Mouse (Mus musculus): ENCODE results near the gene Zswim7. TPM values are rescaled to one million over a fixed set of nuclear protein-coding genes. Genes with fewer than 3 reads are reported as not detected.

Zswim7 gene
- polyA plus RNA-seq, 1 experiment = 38.5 TPM

GRCm38 (mm10) chr11:62259214-62259613 is 22.0 kb downstream of the Zswim7 start:
- Histone ChIP-seq H3K27ac (ENCODE audit: insufficient read depth, low read depth, low read length) (no peak overlapping the region), H3K4me3 (ENCODE audit: insufficient read depth, low read depth, low read length) (no peak overlapping the region), H3K4me1 (ENCODE audit: control insufficient read depth, insufficient read depth, low read length) (no peaks in the 10 kb centered on the region), H3K36me3 (ENCODE audit: control insufficient read depth, insufficient read depth, low read length) (no peaks in the 10 kb centered on the region), H3K27me3 (replicated peaks; ENCODE audit: control insufficient read depth, insufficient read depth, low read length) (no peaks in the 10 kb centered on the region)
- 42% methylated on average over 5 of the region's 5 CpGs for WGBS
- no peak for DNase-seq
- TF ChIP-seq CTCF (conservative IDR thresholded peaks at IDR 0.05; ENCODE audit: insufficient read depth, insufficient read length, low read depth, low read length) (no peak), POLR2A (IDR thresholded peaks at IDR 0.05; ENCODE audit: low read depth, low read length) (no peak)

- DNase-seq = no peak
- TF ChIP-seq CTCF (conservative IDR thresholded peaks at IDR 0.05; ENCODE audit: insufficient read depth, insufficient read length, low read depth, low read length) (no peak), POLR2A (IDR thresholded peaks at IDR 0.05; ENCODE audit: low read depth, low read length) (no peak)
- WGBS = 91% methylated on average over 5 of the region's 5 CpGs
These were observed 27.8 kb downstream of the Zswim7 start for GRCm38 (mm10) chr11:62253380-62253779.

GRCm38 (mm10) chr11:62251047-62251446 is 30.1 kb downstream of the Zswim7 start:
- WGBS = 64% methylated on average over 11 of the region's 11 CpGs
- no peaks in the 10 kb centered on the region for H3K36me3 ChIP-seq (ENCODE audit: control insufficient read depth, insufficient read depth, low read length)
- H3K27ac ChIP-seq (ENCODE audit: insufficient read depth, low read depth, low read length) = no peak overlapping the region
- no peaks in the 10 kb centered on the region for H3K27me3 ChIP-seq (replicated peaks; ENCODE audit: control insufficient read depth, insufficient read depth, low read length)
- DNase-seq = peak; percentile 45
- no peak overlapping the region for H3K4me3 ChIP-seq (ENCODE audit: insufficient read depth, low read depth, low read length)
- TF ChIP-seq POLR2A (IDR thresholded peaks at IDR 0.05; ENCODE audit: low read depth, low read length) (no peak), CTCF (conservative IDR thresholded peaks at IDR 0.05; ENCODE audit: insufficient read depth, insufficient read length, low read depth, low read length) (no peak)
- no peaks in the 10 kb centered on the region; the same call in 1 of the 2 replicates for H3K4me1 ChIP-seq (ENCODE audit: control insufficient read depth, insufficient read depth, low read length)

More at GRCm38 (mm10) chr11:62253380-62253779, 27.8 kb downstream of the Zswim7 start:
- Histone ChIP-seq H3K27ac (ENCODE audit: insufficient read depth, low read depth, low read length) (no peak overlapping the region), H3K36me3 (ENCODE audit: control insufficient read depth, insufficient read depth, low read length) (no peaks in the 10 kb centered on the region), H3K4me1 (ENCODE audit: control insufficient read depth, insufficient read depth, low read length) (no peaks in the 10 kb centered on the region), H3K4me3 (ENCODE audit: insufficient read depth, low read depth, low read length) (no peak overlapping the region), H3K27me3 (replicated peaks; ENCODE audit: control insufficient read depth, insufficient read depth, low read length) (no peaks in the 10 kb centered on the region)

GRCm38 (mm10) chr11:62249266-62250037 is 31.7 kb downstream of the Zswim7 start:
- H3K27ac ChIP-seq (ENCODE audit: insufficient read depth, low read depth, low read length) = no peak overlapping the region
- 5% methylated on average over 35 of the region's 35 CpGs for WGBS
- no peaks in the 10 kb centered on the region for H3K36me3 ChIP-seq (ENCODE audit: control insufficient read depth, insufficient read depth, low read length)
- TF ChIP-seq POLR2A (IDR thresholded peaks at IDR 0.05; ENCODE audit: low read depth, low read length) (no peak), CTCF (conservative IDR thresholded peaks at IDR 0.05; ENCODE audit: insufficient read depth, insufficient read length, low read depth, low read length) (peak; percentile 36; the same call in 1 of the 2 replicates)
- no peaks in the 10 kb centered on the region; the same call in 1 of the 2 replicates for H3K4me1 ChIP-seq (ENCODE audit: control insufficient read depth, insufficient read depth, low read length)
- peak overlapping the region; percentile 70 for H3K4me3 ChIP-seq (ENCODE audit: insufficient read depth, low read depth, low read length)
- no peaks in the 10 kb centered on the region for H3K27me3 ChIP-seq (replicated peaks; ENCODE audit: control insufficient read depth, insufficient read depth, low read length)
- peak; percentile 79 for DNase-seq

- under 1% methylated on average over 69 of the region's 69 CpGs for WGBS
- peak within 1 kb of the TSS; percentile 70 for H3K4me3 ChIP-seq (ENCODE audit: insufficient read depth, low read depth, low read length)
- TF ChIP-seq POLR2A (IDR thresholded peaks at IDR 0.05; ENCODE audit: low read depth, low read length) = no peak
- no peak for TF ChIP-seq CTCF (conservative IDR thresholded peaks at IDR 0.05; ENCODE audit: insufficient read depth, insufficient read length, low read depth, low read length)
These were observed 32.6 kb downstream of the Zswim7 start, which contains the start of gene Adora2b for GRCm38 (mm10) chr11:62248401-62249244. Gene Adora2b, plus strand, starts transcription at chr11:62248984.

GRCm38 (mm10) chr11:62247759-62248400 is 33.3 kb downstream of the Zswim7 start:
- 40% methylated on average over 18 of the region's 18 CpGs for WGBS
- no peak for DNase-seq
- TF ChIP-seq POLR2A (IDR thresholded peaks at IDR 0.05; ENCODE audit: low read depth, low read length) (no peak), CTCF (conservative IDR thresholded peaks at IDR 0.05; ENCODE audit: insufficient read depth, insufficient read length, low read depth, low read length) (no peak)
- H3K27ac ChIP-seq (ENCODE audit: insufficient read depth, low read depth, low read length) = no peak overlapping the region
- H3K4me1 ChIP-seq (ENCODE audit: control insufficient read depth, insufficient read depth, low read length) = no peaks in the 10 kb centered on the region; the same call in 1 of the 2 replicates
- peak overlapping the region; percentile 70 for H3K4me3 ChIP-seq (ENCODE audit: insufficient read depth, low read depth, low read length)
- H3K36me3 ChIP-seq (ENCODE audit: control insufficient read depth, insufficient read depth, low read length) = no peaks in the 10 kb centered on the region
- H3K27me3 ChIP-seq (replicated peaks; ENCODE audit: control insufficient read depth, insufficient read depth, low read length) = no peaks in the 10 kb centered on the region

More at GRCm38 (mm10) chr11:62248401-62249244, 32.6 kb downstream of the Zswim7 start, which contains the start of gene Adora2b:
- Histone ChIP-seq H3K27ac (ENCODE audit: insufficient read depth, low read depth, low read length) (no peak within 1 kb of the TSS), H3K36me3 (ENCODE audit: control insufficient read depth, insufficient read depth, low read length) (no peaks in the 10 kb centered on the region), H3K4me1 (ENCODE audit: control insufficient read depth, insufficient read depth, low read length) (no peaks in the 10 kb centered on the region; the same call in 1 of the 2 replicates), H3K27me3 (replicated peaks; ENCODE audit: control insufficient read depth, insufficient read depth, low read length) (no peaks in the 10 kb centered on the region)
- peak; percentile 78 for DNase-seq
